Mouse (Mus musculus): ENCODE results near the gene Fxyd1. TPM values are rescaled to one million over a fixed set of nuclear protein-coding genes. Genes with fewer than 3 reads are reported as not detected.

The Fxyd1 gene
- total RNA-seq, 2 experiments from 2014 or later, result 141 to 173 TPM

- no peak for DNase-seq (ENCODE audit: low spot score in 2 of 2)
Measured at GRCm38 (mm10) chr7:31053882-31054447, 3.0 kb downstream of the Fxyd1 start.

- no peak for DNase-seq (ENCODE audit: low spot score in 2 of 2)
Measured at GRCm38 (mm10) chr7:31052636-31053434, 4.2 kb downstream of the Fxyd1 start.

- DNase-seq (ENCODE audit: low spot score in 2 of 2), result no peak
Measured at GRCm38 (mm10) chr7:31052251-31052635, 4.8 kb downstream of the Fxyd1 start.

GRCm38 (mm10) chr7:31051321-31052021, 5.5 kb downstream of the Fxyd1 start, which contains the start of gene Fxyd7:
TSS of gene Fxyd7 (minus strand) at chr7:31051467.
- no peak for DNase-seq (ENCODE audit: low spot score in 2 of 2)

- no peak for DNase-seq (ENCODE audit: low spot score in 2 of 2)
Measured at GRCm38 (mm10) chr7:31050921-31051320, 6.1 kb downstream of the Fxyd1 start.

- no peak for DNase-seq (ENCODE audit: low spot score in 2 of 2)
Measured at GRCm38 (mm10) chr7:31050487-31050886, 6.5 kb downstream of the Fxyd1 start.

GRCm38 (mm10) chr7:31049846-31050281, 7.1 kb downstream of the Fxyd1 start:
- DNase-seq (ENCODE audit: low spot score in 2 of 2), result no peak

- DNase-seq (ENCODE audit: low spot score in 2 of 2), result no peak
Measured at GRCm38 (mm10) chr7:31049135-31049845, 7.7 kb downstream of the Fxyd1 start.

GRCm38 (mm10) chr7:31042431-31042910, 14.5 kb downstream of the Fxyd1 start, which contains the start of gene Fxyd5:
TSS of gene Fxyd5 (minus strand) at chr7:31042481.
- DNase-seq (ENCODE audit: low spot score in 2 of 2), result no peak

- no peak for DNase-seq (ENCODE audit: low spot score in 2 of 2)
Measured at GRCm38 (mm10) chr7:31041662-31042315, 15.2 kb downstream of the Fxyd1 start.

- DNase-seq (ENCODE audit: low spot score in 2 of 2), result no peak
Measured at GRCm38 (mm10) chr7:31041023-31041407, 16.0 kb downstream of the Fxyd1 start.

- DNase-seq (ENCODE audit: low spot score in 2 of 2), result no peak
Measured at GRCm38 (mm10) chr7:31040281-31041022, 16.5 kb downstream of the Fxyd1 start.

- DNase-seq (ENCODE audit: low spot score in 2 of 2), result no peak
Measured at GRCm38 (mm10) chr7:31039011-31039410, 18.0 kb downstream of the Fxyd1 start.

- DNase-seq (ENCODE audit: low spot score in 2 of 2), result no peak
Measured at GRCm38 (mm10) chr7:31037675-31038074, 19.3 kb downstream of the Fxyd1 start.

- no peak for DNase-seq (ENCODE audit: low spot score in 2 of 2)
Measured at GRCm38 (mm10) chr7:31036917-31037316, 20.1 kb downstream of the Fxyd1 start.

- DNase-seq (ENCODE audit: low spot score in 2 of 2), result no peak
Measured at GRCm38 (mm10) chr7:31035291-31035690, 21.7 kb downstream of the Fxyd1 start.

GRCm38 (mm10) chr7:31034789-31035188, 22.2 kb downstream of the Fxyd1 start:
- DNase-seq (ENCODE audit: low spot score in 2 of 2), result no peak

- no peak for DNase-seq (ENCODE audit: low spot score in 2 of 2)
Measured at GRCm38 (mm10) chr7:31033409-31034165, 23.4 kb downstream of the Fxyd1 start.

- DNase-seq (ENCODE audit: low spot score in 2 of 2), result no peak
Measured at GRCm38 (mm10) chr7:31031731-31032130, 25.3 kb downstream of the Fxyd1 start.
